Mouse (Mus musculus): ENCODE measurements at regions not wholly inside any gene's neighbourhood (a gene's known extent, or its start where the extent isn't known, plus 50 kb on each side); places are given as distances from the start of the nearest gene placed in this dataset.

DNA sequence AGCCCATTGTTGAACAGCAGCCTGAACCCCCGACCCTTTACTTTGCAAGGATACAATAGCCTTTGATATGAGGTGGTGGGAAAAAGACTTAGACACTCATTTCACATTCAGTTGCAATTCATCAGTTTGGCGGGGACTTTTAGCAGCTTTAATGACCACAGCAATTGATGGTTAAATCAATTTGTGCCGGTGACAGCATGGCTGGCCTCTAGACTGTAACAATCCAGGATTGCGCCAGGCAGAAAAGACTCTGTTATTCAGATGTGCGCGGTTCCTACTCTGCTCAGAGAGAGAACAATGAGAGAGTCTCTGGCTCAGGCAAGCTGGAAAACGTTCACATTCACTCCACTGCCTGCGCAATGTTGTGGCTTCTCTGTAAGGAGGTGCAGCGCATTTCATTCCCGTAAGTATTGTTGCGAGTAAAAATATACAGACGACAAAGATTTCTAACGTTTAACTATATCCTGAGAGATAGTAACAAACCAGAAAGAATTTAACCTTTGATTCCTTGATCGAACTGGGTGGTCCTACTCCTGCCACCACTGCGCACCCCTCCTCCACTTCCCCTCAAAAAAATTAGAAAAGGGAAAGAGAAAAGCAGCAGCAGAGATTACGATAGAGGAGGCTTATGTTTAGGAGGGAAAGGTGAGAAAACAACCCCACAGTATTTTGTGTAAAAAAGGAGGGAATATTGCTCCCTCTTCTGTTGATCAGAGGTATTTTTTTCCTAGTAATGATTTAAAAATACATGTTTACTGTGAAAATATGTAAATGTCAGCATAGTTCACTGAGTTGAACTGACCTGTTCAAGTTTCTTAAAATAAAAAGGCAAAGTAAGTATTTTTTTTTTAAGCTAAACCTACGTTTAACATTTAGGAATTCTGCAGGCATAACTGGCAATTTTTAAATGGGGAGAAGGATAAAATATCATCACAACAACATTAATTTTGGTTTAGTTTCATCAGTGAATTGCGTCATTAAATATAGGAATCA, 267.6 kb downstream of the Rfpl4b start:
- Histone ChIP-seq H3K27me3 (replicated peaks) (no peaks in the 10 kb centered on the region), H3K4me1 (ENCODE audit: control insufficient read depth in 1 of 2, insufficient read depth in 2 of 2) (no peaks in the 10 kb centered on the region), H3K9ac (ENCODE audit: insufficient read depth, low read depth) (no peak overlapping the region), H3K79me2 (replicated peaks; ENCODE audit: control insufficient read depth, extremely low read depth, insufficient read depth, poor library complexity, severe bottlenecking) (no peaks in the 10 kb centered on the region), H3K27ac (ENCODE audit: insufficient read depth, low read depth) (no peak overlapping the region), H3K9me3 (replicated peaks; ENCODE audit: low read length) (no peaks in the 10 kb centered on the region), H3K36me3 (replicated peaks in 1 of 2; ENCODE audit: control insufficient read depth in 1 of 2, insufficient read depth in 1 of 2, low read length in 1 of 2) (no peaks in the 10 kb centered on the region), H3K4me3 (replicated peaks in 1 of 3; ENCODE audit: low read depth in 2 of 3, low read length in 2 of 3, poor library complexity in 1 of 3) (no peak overlapping the region), H3K4me2 (ENCODE audit: insufficient read depth, low read depth, poor library complexity, severe bottlenecking) (no peak overlapping the region)
- peak; percentile 3 for DNase-seq (ENCODE audit: extremely low read depth)
- TF ChIP-seq RAD21 (IDR thresholded peaks at IDR 0.05; ENCODE audit: low read depth, low read length) (peak; percentile 25), CTCF (conservative IDR thresholded peaks at IDR 0.05 in 1 of 2, IDR thresholded peaks at IDR 0.05 in 1 of 2; ENCODE audit: low read depth in 2 of 2, low read length in 2 of 2) (peak in 1 of 2 experiments; percentile 20; a peak in 1 of 4 replicates), PAX5 (IDR thresholded peaks at IDR 0.05; ENCODE audit: low read length) (no peak), ZMIZ1 (IDR thresholded peaks at IDR 0.05; ENCODE audit: low read depth, low read length) (no peak)
- dilution Hi-C loops (cut with MboI; ENCODE audit: extremely low pct_ligation_motif_present, extremely low pct_unique_long_range_greater_than_20kb, low sequenced_read_pairs): no loop called here
- in situ Hi-C loops (cut with MboI; ENCODE audit: low pct_ligation_motif_present, low pct_unique_long_range_greater_than_20kb, low sequenced_read_pairs): no loop called here

DNA sequence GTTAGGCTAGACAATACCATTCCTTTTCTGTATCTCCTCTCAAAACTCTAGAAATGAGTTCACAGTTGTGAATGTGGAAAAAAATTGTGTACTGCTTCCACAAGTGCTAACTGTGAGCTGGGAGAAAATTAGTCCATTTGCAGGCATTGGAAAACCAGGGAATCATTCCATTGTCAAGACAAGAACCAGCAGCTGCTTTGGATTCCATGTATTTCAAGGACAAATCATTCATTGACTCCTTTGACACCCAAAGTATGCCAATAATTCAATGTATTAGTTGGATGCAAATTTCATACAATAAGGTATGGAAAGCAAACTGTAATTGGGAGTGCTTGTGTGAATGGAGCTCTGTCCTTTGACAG, 268.3 kb downstream of the Rfpl4b start:
- Histone ChIP-seq H3K9me3 (replicated peaks; ENCODE audit: low read length) (no peaks in the 10 kb centered on the region), H3K27me3 (replicated peaks) (no peaks in the 10 kb centered on the region), H3K79me2 (replicated peaks; ENCODE audit: control insufficient read depth, extremely low read depth, insufficient read depth, poor library complexity, severe bottlenecking) (no peaks in the 10 kb centered on the region), H3K4me3 (replicated peaks in 1 of 3; ENCODE audit: low read depth in 2 of 3, low read length in 2 of 3, poor library complexity in 1 of 3) (no peak overlapping the region), H3K4me2 (ENCODE audit: insufficient read depth, low read depth, poor library complexity, severe bottlenecking) (no peak overlapping the region), H3K9ac (ENCODE audit: insufficient read depth, low read depth) (no peak overlapping the region), H3K36me3 (replicated peaks in 1 of 2; ENCODE audit: control insufficient read depth in 1 of 2, insufficient read depth in 1 of 2, low read length in 1 of 2) (no peaks in the 10 kb centered on the region), H3K27ac (ENCODE audit: insufficient read depth, low read depth) (no peak overlapping the region), H3K4me1 (ENCODE audit: control insufficient read depth in 1 of 2, insufficient read depth in 2 of 2) (no peaks in the 10 kb centered on the region)
- in situ Hi-C loops (cut with MboI; ENCODE audit: low pct_ligation_motif_present, low pct_unique_long_range_greater_than_20kb, low sequenced_read_pairs) (no loop called here), dilution Hi-C loops (cut with MboI; ENCODE audit: extremely low pct_ligation_motif_present, extremely low pct_unique_long_range_greater_than_20kb, low sequenced_read_pairs) (no loop called here)
- DNase-seq (ENCODE audit: extremely low read depth): no peak
- no peak for TF ChIP-seq EP300 (IDR thresholded peaks at IDR 0.05; ENCODE audit: low read length)
- TF ChIP-seq IRF4 (IDR thresholded peaks at IDR 0.05; ENCODE audit: low read depth, low read length): no peak
- TF ChIP-seq TBP (conservative IDR thresholded peaks at IDR 0.05; ENCODE audit: low read depth, low read length): no peak
- no peak for TF ChIP-seq BHLHE40 (IDR thresholded peaks at IDR 0.05; ENCODE audit: low read depth, low read length)
- no peak for TF ChIP-seq MAFK (IDR thresholded peaks at IDR 0.05; ENCODE audit: insufficient replicate concordance, low read length)
- no peak for TF ChIP-seq SIN3A (IDR thresholded peaks at IDR 0.05; ENCODE audit: low read length)
- TF ChIP-seq MEF2A (IDR thresholded peaks at IDR 0.05; ENCODE audit: borderline replicate concordance, low read depth, low read length): no peak
- no peak for TF ChIP-seq NRF1 (IDR thresholded peaks at IDR 0.05; ENCODE audit: low read depth, low read length)
- TF ChIP-seq TCF12 (IDR thresholded peaks at IDR 0.05; ENCODE audit: low read depth, low read length): no peak
- TF ChIP-seq PAX5 (IDR thresholded peaks at IDR 0.05; ENCODE audit: low read length): no peak
- TF ChIP-seq ETS1 (conservative IDR thresholded peaks at IDR 0.05; ENCODE audit: low read depth, low read length): no peak
- no peak for TF ChIP-seq CTCF (conservative IDR thresholded peaks at IDR 0.05 in 1 of 2, IDR thresholded peaks at IDR 0.05 in 1 of 2; ENCODE audit: low read depth in 2 of 2, low read length in 2 of 2)
- no peak for TF ChIP-seq CHD1 (IDR thresholded peaks at IDR 0.05; ENCODE audit: low read depth, low read length)
- no peak for TF ChIP-seq ZKSCAN1 (IDR thresholded peaks at IDR 0.05; ENCODE audit: borderline replicate concordance, low read depth, low read length)
- no peak for TF ChIP-seq ZNF384 (IDR thresholded peaks at IDR 0.05; ENCODE audit: low read depth, low read length)
- no peak for TF ChIP-seq ELF1 (IDR thresholded peaks at IDR 0.05; ENCODE audit: low read depth, low read length)
- TF ChIP-seq MXI1 (IDR thresholded peaks at IDR 0.05; ENCODE audit: low read depth, low read length): no peak
- no peak for TF ChIP-seq JUN (IDR thresholded peaks at IDR 0.05; ENCODE audit: insufficient read depth, low read depth, low read length)
